Mouse (Mus musculus) embryonic facial prominence, embryonic 12.5 days (tissue): Measurements from ENCODE around the gene Col7a1. TPM values are rescaled to one million over a fixed set of nuclear protein-coding genes. Genes with fewer than 3 reads are reported as not detected.

Source experiments
- ATAC-seq: fragments of 200-750 bp; cut with Nextera tagmentation; 2 replicates; pipeline ENCODE4 v1.8.0; 2017; ENCODE audit not compliant: insufficient number of reproducible peaks, insufficient read depth, low FRiP score, low TSS enrichment
- H3K27ac ChIP-seq: fragments of 300-500 bp; sonication (generic); 2 replicates; pipeline ENCODE4 v1.5.1; 2016; ENCODE audit warnings: mild to moderate bottlenecking
- H3K27me3 ChIP-seq: fragments of 300-500 bp; sonication (generic); 2 replicates; pipeline ENCODE4 v1.6.1; 2016; ENCODE audit warnings: mild to moderate bottlenecking, moderate library complexity
- H3K36me3 ChIP-seq: fragments of 300-500 bp; sonication (generic); 2 replicates; pipeline ENCODE4 v1.6.1; 2016; ENCODE audit warnings: mild to moderate bottlenecking
- H3K4me1 ChIP-seq: fragments of 300-500 bp; sonication (generic); 2 replicates; pipeline ENCODE4 v1.6.1; 2016
- H3K4me2 ChIP-seq: fragments of 300-500 bp; sonication (generic); replicated peaks from 2 replicates; pipeline ENCODE4 v1.6.1; 2016; ENCODE audit warnings: mild to moderate bottlenecking, moderate library complexity
- H3K4me3 ChIP-seq: fragments of 300-500 bp; sonication (generic); 2 replicates; pipeline ENCODE4 v1.5.1; 2016; ENCODE audit warnings: mild to moderate bottlenecking
- H3K9ac ChIP-seq: fragments of 300-500 bp; sonication (generic); 2 replicates; pipeline ENCODE4 v1.6.1; 2016; ENCODE audit warnings: mild to moderate bottlenecking, moderate library complexity
- H3K9me3 ChIP-seq: fragments of 300-500 bp; sonication (generic); 2 replicates; pipeline ENCODE4 v1.6.1; 2016; ENCODE audit warnings: mild to moderate bottlenecking, moderate library complexity
- WGBS: fragments of 180-500 bp; shearing (Covaris S2); methylation state at CpG from one replicate; pipeline ENCODE4 v1.1.7; 2016; 5-methylcytosine and 5-hydroxymethylcytosine counted together
- polyA plus RNA-seq: library from polyadenylated mRNA; unstranded; fragments of >200 nt; fragmentation: Nextera tagmentation; extraction: Ambion mirVana; gene quantifications from 2 replicates; pipeline ENCODE4 v1.2.1, GENCODE M21; 2016

Col7a1 gene
- 7.7 and 10.9 TPM in 2 replicates for polyA plus RNA-seq

- no peak for ATAC-seq
- H3K4me1 ChIP-seq = peaks cover 27% of the 10 kb centered on the region
- peak within 1 kb of the TSS; percentile 22 for H3K4me3 ChIP-seq
- peak within 1 kb of the TSS; percentile 33 for H3K4me2 ChIP-seq
- no peak within 1 kb of the TSS for H3K9ac ChIP-seq
- no peak within 1 kb of the TSS for H3K27ac ChIP-seq
- no peaks in the 10 kb centered on the region for H3K9me3 ChIP-seq
- H3K27me3 ChIP-seq = peaks cover 29% of the 10 kb centered on the region
- peaks cover 29% of the 10 kb centered on the region for H3K36me3 ChIP-seq
- WGBS = 11% methylated on average over 15 of the region's 15 CpGs
Measured at GRCm38 (mm10) chr9:108953081-108953636, at the start of gene Col7a1. Gene Col7a1, plus strand, starts transcription at chr9:108953586.

GRCm38 (mm10) chr9:108912308-108912707, 41.1 kb upstream of the Col7a1 start:
- no peak overlapping the region for H3K4me2 ChIP-seq
- H3K27ac ChIP-seq = no peak overlapping the region
- H3K9ac ChIP-seq = no peak overlapping the region
- H3K9me3 ChIP-seq = no peaks in the 10 kb centered on the region
- ATAC-seq = no peak
- 33% methylated on average over 6 of the region's 6 CpGs for WGBS
- no peaks in the 10 kb centered on the region for H3K27me3 ChIP-seq
- H3K4me1 ChIP-seq = no peaks in the 10 kb centered on the region
- H3K4me3 ChIP-seq = no peak overlapping the region
- no peaks in the 10 kb centered on the region for H3K36me3 ChIP-seq

- H3K9me3 ChIP-seq = no peaks in the 10 kb centered on the region
- 86% methylated on average over 7 of the region's 7 CpGs for WGBS
- no peaks in the 10 kb centered on the region for H3K4me1 ChIP-seq
- no peaks in the 10 kb centered on the region for H3K36me3 ChIP-seq
- no peak overlapping the region for H3K9ac ChIP-seq
- no peak for ATAC-seq
- H3K4me2 ChIP-seq = no peak overlapping the region
- H3K4me3 ChIP-seq = no peak overlapping the region
- H3K27ac ChIP-seq = no peak overlapping the region
- no peaks in the 10 kb centered on the region for H3K27me3 ChIP-seq
Measured at GRCm38 (mm10) chr9:108913161-108913560, 40.2 kb upstream of the Col7a1 start.

- no peak overlapping the region for H3K4me3 ChIP-seq
- WGBS = 89% methylated on average over 10 of the region's 10 CpGs
- H3K4me2 ChIP-seq = no peak overlapping the region
- no peak overlapping the region for H3K9ac ChIP-seq
- no peaks in the 10 kb centered on the region for H3K27me3 ChIP-seq
- no peaks in the 10 kb centered on the region for H3K9me3 ChIP-seq
- H3K36me3 ChIP-seq = no peaks in the 10 kb centered on the region
- no peaks in the 10 kb centered on the region for H3K4me1 ChIP-seq
- ATAC-seq = no peak
- no peak overlapping the region for H3K27ac ChIP-seq
Measured at GRCm38 (mm10) chr9:108913621-108914020, 39.8 kb upstream of the Col7a1 start.

GRCm38 (mm10) chr9:108914491-108914890, 38.9 kb upstream of the Col7a1 start, which contains the start of gene Tmem89:
Gene Tmem89, plus strand, starts transcription at chr9:108914619.
- no peak within 1 kb of the TSS for H3K4me2 ChIP-seq
- no peak within 1 kb of the TSS for H3K4me3 ChIP-seq
- H3K27me3 ChIP-seq = no peaks in the 10 kb centered on the region
- ATAC-seq = no peak
- no peaks in the 10 kb centered on the region for H3K4me1 ChIP-seq
- no peaks in the 10 kb centered on the region for H3K36me3 ChIP-seq
- H3K9ac ChIP-seq = no peak within 1 kb of the TSS
- no peaks in the 10 kb centered on the region for H3K9me3 ChIP-seq
- H3K27ac ChIP-seq = no peak within 1 kb of the TSS
- WGBS = 82% methylated on average over 6 of the region's 6 CpGs

DNA sequence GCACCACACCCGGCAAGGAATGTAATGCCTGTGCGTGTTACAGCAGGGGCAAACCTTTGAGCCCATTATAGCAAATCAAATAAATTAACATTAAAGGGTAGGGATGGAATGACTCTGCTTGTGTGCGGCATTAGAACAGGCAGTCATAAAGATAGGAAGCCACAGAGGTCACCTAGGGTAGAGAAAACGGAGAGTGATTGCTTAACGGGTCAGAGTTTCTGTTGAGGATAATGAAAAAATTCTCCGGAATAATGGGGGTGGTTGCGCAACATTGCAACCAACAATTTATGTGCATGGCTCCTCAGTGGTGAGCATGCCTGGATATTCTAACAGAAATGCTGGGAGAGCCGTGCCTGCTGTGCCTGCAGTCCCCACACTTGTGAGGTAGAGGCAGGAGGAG, 27.5 kb upstream of the Col7a1 start:
- no peaks in the 10 kb centered on the region for H3K36me3 ChIP-seq
- no peak overlapping the region for H3K4me2 ChIP-seq
- no peaks in the 10 kb centered on the region for H3K4me1 ChIP-seq
- H3K9me3 ChIP-seq = no peaks in the 10 kb centered on the region
- no peak overlapping the region for H3K9ac ChIP-seq
- no peak overlapping the region for H3K4me3 ChIP-seq
- H3K27ac ChIP-seq = no peak overlapping the region
- 73% methylated on average over 8 of the region's 8 CpGs for WGBS
- no peaks in the 10 kb centered on the region for H3K27me3 ChIP-seq
- ATAC-seq = no peak

GRCm38 (mm10) chr9:108928424-108928823, 25.0 kb upstream of the Col7a1 start:
- Histone ChIP-seq H3K27me3 (no peaks in the 10 kb centered on the region), H3K4me2 (no peak overlapping the region), H3K4me1 (no peaks in the 10 kb centered on the region), H3K27ac (no peak overlapping the region), H3K36me3 (no peaks in the 10 kb centered on the region), H3K9ac (no peak overlapping the region), H3K4me3 (no peak overlapping the region), H3K9me3 (no peaks in the 10 kb centered on the region)
- WGBS = 87% methylated on average over 3 of the region's 3 CpGs
- no peak for ATAC-seq

GRCm38 (mm10) chr9:108935991-108936390, 17.4 kb upstream of the Col7a1 start:
- Histone ChIP-seq H3K4me2 (peak overlapping the region; percentile 26), H3K9ac (no peak overlapping the region), H3K4me1 (peaks cover 5% of the 10 kb centered on the region; the same call in 1 of the 2 replicates), H3K36me3 (peaks cover 26% of the 10 kb centered on the region), H3K9me3 (no peaks in the 10 kb centered on the region), H3K4me3 (peak overlapping the region; percentile 99; the same call in 1 of the 2 replicates), H3K27me3 (no peaks in the 10 kb centered on the region), H3K27ac (no peak overlapping the region)
- WGBS = 12% methylated on average over 3 of the region's 3 CpGs
- ATAC-seq = no peak

DNA sequence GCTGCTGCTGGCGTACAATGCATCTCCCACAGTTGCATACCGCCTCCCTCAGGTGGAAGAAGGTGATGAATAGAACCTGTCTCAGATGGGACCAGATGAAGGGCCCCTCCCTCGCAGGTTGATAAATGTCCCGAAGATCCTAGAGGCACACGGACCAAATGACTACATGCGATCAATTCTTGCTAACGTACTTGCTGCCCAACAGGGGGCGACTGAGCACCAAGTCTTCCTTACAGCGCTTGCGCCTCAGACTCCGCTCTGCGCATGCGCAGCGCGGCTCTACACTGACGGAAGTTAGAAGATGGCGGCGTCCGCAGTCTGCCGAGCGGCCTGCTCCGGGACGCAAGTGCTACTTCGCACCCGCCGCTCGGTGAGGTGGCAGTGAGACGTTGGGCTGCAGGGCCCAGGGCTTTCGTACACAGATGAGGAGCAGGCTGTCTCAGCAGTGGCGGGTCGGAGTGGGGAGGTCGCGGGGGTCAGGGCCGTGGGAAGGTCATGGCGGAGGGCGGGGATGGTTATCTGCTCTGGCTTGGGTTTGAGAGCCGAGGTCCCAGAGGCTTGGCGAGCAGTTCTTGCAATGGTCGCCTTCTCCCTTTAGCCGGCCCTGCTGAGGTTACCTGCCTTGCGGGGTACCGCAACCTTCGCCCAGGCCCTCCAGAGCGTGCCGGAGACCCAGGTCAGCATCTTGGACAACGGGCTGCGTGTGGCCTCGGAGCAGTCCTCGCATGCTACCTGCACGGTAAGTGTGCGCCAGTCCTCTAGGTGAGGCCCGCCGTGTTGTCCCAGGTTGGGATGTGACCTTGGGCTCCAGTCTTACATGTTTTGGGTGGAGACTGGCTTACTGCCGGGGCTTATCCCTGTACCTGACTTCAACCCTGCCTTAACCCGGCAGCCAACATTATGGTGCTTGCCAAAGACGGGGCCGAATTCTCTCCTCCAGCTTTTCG, 16.7 kb upstream of the Col7a1 start, which contains the start of gene Uqcrc1:
Gene Uqcrc1 (plus strand): TSS at position 216 of the 947 bp plus-strand sequence.
- Histone ChIP-seq H3K9me3 (no peaks in the 10 kb centered on the region), H3K4me2 (peak within 1 kb of the TSS; percentile 83), H3K27me3 (no peaks in the 10 kb centered on the region), H3K4me1 (peaks cover 5% of the 10 kb centered on the region; the same call in 1 of the 2 replicates), H3K36me3 (peaks cover 32% of the 10 kb centered on the region), H3K27ac (peak within 1 kb of the TSS; percentile 37; the same call in 1 of the 2 replicates), H3K4me3 (peak within 1 kb of the TSS; percentile 99), H3K9ac (peak within 1 kb of the TSS; percentile 90)
- 1% methylated on average over 58 of the region's 58 CpGs for WGBS
- ATAC-seq = peak; percentile 80

- Histone ChIP-seq H3K4me3 (no peak overlapping the region), H3K27me3 (no peaks in the 10 kb centered on the region), H3K4me2 (no peak overlapping the region), H3K27ac (no peak overlapping the region), H3K36me3 (peaks cover 92% of the 10 kb centered on the region), H3K9ac (no peak overlapping the region), H3K4me1 (peaks cover 20% of the 10 kb centered on the region), H3K9me3 (no peaks in the 10 kb centered on the region)
- WGBS = 84% methylated on average over 9 of the region's 9 CpGs
- no peak for ATAC-seq
Measured at GRCm38 (mm10) chr9:108945111-108945510, 8.3 kb upstream of the Col7a1 start.

- Histone ChIP-seq H3K4me1 (peaks cover 23% of the 10 kb centered on the region), H3K4me3 (no peak overlapping the region), H3K27ac (no peak overlapping the region), H3K36me3 (peaks cover 93% of the 10 kb centered on the region), H3K4me2 (no peak overlapping the region), H3K27me3 (no peaks in the 10 kb centered on the region), H3K9ac (no peak overlapping the region), H3K9me3 (no peaks in the 10 kb centered on the region)
- 86% methylated on average over 5 of the region's 5 CpGs for WGBS
- ATAC-seq = no peak
Measured at GRCm38 (mm10) chr9:108945608-108946007, 7.8 kb upstream of the Col7a1 start.
